Mouse (Mus musculus) small intestine, adult 2 months (tissue): Measurements from ENCODE around the gene Cdon. TPM values are rescaled to one million over a fixed set of nuclear protein-coding genes. Genes with fewer than 3 reads are reported as not detected.
"Not testable (repeated sequence)": the region's sequence is repeated elsewhere in the genome, so short reads cannot be mapped to it uniquely, and the experiment has no call there.

Source experiments
- H3K27ac ChIP-seq: fragments of 200-500 bp; 2 replicates; pipeline ENCODE4 v1.5.1; 2012; ENCODE audit warnings: low read depth, low read length, control low read depth, inconsistent platforms; ENCODE audit not compliant: insufficient read depth
- H3K27me3 ChIP-seq: fragments of 200-500 bp; 2 replicates; pipeline ENCODE4 v1.6.1; 2012; ENCODE audit warnings: mild to moderate bottlenecking, moderate library complexity, low read length, inconsistent platforms; ENCODE audit not compliant: control insufficient read depth, insufficient read depth
- H3K36me3 ChIP-seq: fragments of 200-500 bp; 2 replicates; pipeline ENCODE4 v1.6.1; 2012; ENCODE audit warnings: mild to moderate bottlenecking, low read length, control low read depth, inconsistent platforms; ENCODE audit not compliant: control insufficient read depth, insufficient read depth
- H3K4me1 ChIP-seq: fragments of 200-500 bp; 2 replicates; pipeline ENCODE4 v1.6.1; 2012; ENCODE audit warnings: low read length, inconsistent platforms, mixed read lengths; ENCODE audit not compliant: control insufficient read depth, insufficient read depth, insufficient read length
- H3K4me3 ChIP-seq: fragments of 200-500 bp; 2 replicates; pipeline ENCODE4 v1.5.1; 2012; ENCODE audit warnings: low read depth, mild to moderate bottlenecking, control low read depth, inconsistent platforms, low read length, moderate library complexity
- CTCF ChIP-seq: fragments of 200-500 bp; IDR thresholded peaks from 2 replicates; pipeline ENCODE4 v1.5.1; 2012; ENCODE audit warnings: low read depth, mild to moderate bottlenecking, control low read depth, inconsistent platforms, low read length, moderate library complexity, mixed read lengths; ENCODE audit not compliant: insufficient replicate concordance, insufficient read length; ENCODE audit errors: extremely low read depth
- POLR2A ChIP-seq: fragments of 200-500 bp; IDR thresholded peaks from 2 replicates; pipeline ENCODE4 v1.6.1; 2012; ENCODE audit warnings: low read depth, mild to moderate bottlenecking, control low read depth, inconsistent platforms, low read length, moderate library complexity
- WGBS: fragments of 180-500 bp; shearing (Covaris S2); methylation state at CpG from one replicate; pipeline ENCODE4 v1.1.7; 2018; 5-methylcytosine and 5-hydroxymethylcytosine counted together
- polyA plus RNA-seq: library from polyadenylated mRNA; depleted of rRNA; stranded (reverse); fragments of >200 nt; gene quantifications from 2 replicates; pipeline ENCODE4 v1.2.3, GENCODE M21; 2012

Cdon gene
- polyA plus RNA-seq, 1 experiment: 1.4 TPM

GRCm38 (mm10) chr9:35422405-35422941 is 1.5 kb downstream of the Cdon start:
- no peaks in the 10 kb centered on the region for H3K27me3 ChIP-seq
- H3K27ac ChIP-seq: no peak overlapping the region
- no peak overlapping the region for H3K4me3 ChIP-seq
- WGBS: 13% methylated on average over 4 of the region's 4 CpGs
- no peak for TF ChIP-seq CTCF
- no peak for TF ChIP-seq POLR2A
- no peaks in the 10 kb centered on the region for H3K4me1 ChIP-seq
- H3K36me3 ChIP-seq: no peaks in the 10 kb centered on the region

DNA sequence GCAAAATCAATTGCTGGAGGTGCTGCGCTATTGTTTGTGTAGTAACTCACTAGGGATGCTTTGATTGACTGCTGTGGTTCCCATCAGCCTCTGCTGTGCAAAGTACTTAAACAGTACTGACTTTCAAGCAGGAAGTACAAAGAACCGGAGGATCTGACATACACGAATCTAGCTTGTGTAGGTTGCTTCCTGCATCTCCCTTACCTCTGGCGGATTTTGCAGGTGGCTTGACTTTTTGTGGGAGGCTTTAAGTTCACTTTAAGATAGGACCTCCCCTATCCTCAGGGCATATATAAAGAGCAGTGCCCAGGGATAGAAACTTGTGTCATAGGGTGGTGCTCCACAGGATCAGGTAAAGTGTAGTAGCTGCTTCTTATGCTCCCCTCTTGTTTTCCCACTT is 2.3 kb downstream of the Cdon start:
- TF ChIP-seq CTCF (no peak), POLR2A (no peak)
- WGBS: 35% methylated on average over 4 of the region's 4 CpGs
- no peaks in the 10 kb centered on the region for H3K36me3 ChIP-seq

DNA sequence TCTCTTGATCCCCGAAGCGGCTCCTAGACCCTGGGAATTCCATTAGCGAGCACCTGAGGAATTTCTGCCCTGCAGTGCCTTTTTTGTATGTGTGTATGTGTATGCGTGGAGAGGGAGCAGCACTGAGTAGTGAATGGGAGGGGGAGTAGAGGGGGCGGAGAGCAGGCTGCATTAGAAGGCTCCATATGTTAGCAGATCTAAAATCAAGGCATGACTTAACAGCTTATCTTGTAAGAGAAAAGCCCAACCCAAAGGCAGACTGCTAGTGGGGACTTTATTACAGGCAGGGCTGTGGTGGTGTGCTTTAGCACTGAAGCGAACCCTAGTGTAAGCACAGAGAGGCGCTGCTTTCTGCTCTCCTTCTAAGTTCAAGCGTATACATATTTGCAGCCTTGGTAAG is 3.7 kb downstream of the Cdon start:
- H3K4me1 ChIP-seq: no peaks in the 10 kb centered on the region
- no peak overlapping the region for H3K4me3 ChIP-seq
- H3K36me3 ChIP-seq: no peaks in the 10 kb centered on the region
- no peaks in the 10 kb centered on the region for H3K27me3 ChIP-seq
- H3K27ac ChIP-seq: no peak overlapping the region
- 48% methylated on average over 8 of the region's 8 CpGs for WGBS
- TF ChIP-seq CTCF: no peak
- no peak for TF ChIP-seq POLR2A

More for the DNA sequence above, 2.3 kb downstream of the Cdon start:
- no peaks in the 10 kb centered on the region for H3K27me3 ChIP-seq
- no peaks in the 10 kb centered on the region for H3K4me1 ChIP-seq
- H3K4me3 ChIP-seq: no peak overlapping the region
- no peak overlapping the region for H3K27ac ChIP-seq

GRCm38 (mm10) chr9:35430476-35430875 is 9.5 kb downstream of the Cdon start:
- H3K27ac ChIP-seq: no peak overlapping the region
- TF ChIP-seq CTCF: no peak
- TF ChIP-seq POLR2A: no peak
- 87% methylated on average over 8 of the region's 8 CpGs for WGBS
- no peaks in the 10 kb centered on the region for H3K4me1 ChIP-seq
- H3K27me3 ChIP-seq: no peaks in the 10 kb centered on the region
- no peak overlapping the region for H3K4me3 ChIP-seq
- no peaks in the 10 kb centered on the region for H3K36me3 ChIP-seq

DNA sequence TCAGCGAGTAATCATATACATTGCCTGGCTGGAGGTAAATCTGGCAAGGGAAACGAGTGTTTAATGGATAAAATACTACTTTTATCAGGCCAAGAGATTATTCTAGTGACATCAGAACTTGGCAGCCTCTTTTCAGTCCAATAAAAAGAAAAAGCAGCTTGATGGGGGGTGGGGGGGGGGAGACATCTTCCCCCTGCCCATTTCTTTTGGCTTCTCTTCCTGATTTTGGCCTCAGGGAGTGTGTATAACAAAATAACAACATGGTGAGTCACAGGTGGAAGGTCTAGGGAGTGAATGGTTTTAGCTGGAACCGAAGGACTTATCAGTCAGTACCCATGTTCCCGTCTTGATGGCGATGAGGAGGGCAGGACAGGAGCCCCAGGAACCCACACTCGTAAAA is 10.5 kb downstream of the Cdon start:
- H3K27me3 ChIP-seq: no peaks in the 10 kb centered on the region
- no peaks in the 10 kb centered on the region for H3K4me1 ChIP-seq
- no peak for TF ChIP-seq POLR2A
- TF ChIP-seq CTCF: no peak
- 61% methylated on average over 6 of the region's 6 CpGs for WGBS
- no peak overlapping the region for H3K27ac ChIP-seq
- H3K4me3 ChIP-seq: no peak overlapping the region
- H3K36me3 ChIP-seq: no peaks in the 10 kb centered on the region

GRCm38 (mm10) chr9:35432717-35433297 is 11.9 kb downstream of the Cdon start:
- 78% methylated on average over 3 of the region's 3 CpGs for WGBS
- not testable (repeated sequence) for H3K27me3 ChIP-seq, H3K36me3 ChIP-seq, H3K4me1 ChIP-seq, H3K27ac ChIP-seq, H3K4me3 ChIP-seq

GRCm38 (mm10) chr9:35434340-35434739 is 13.4 kb downstream of the Cdon start:
- 95% methylated on average over 3 of the region's 3 CpGs for WGBS
- TF ChIP-seq CTCF: no peak
- Histone ChIP-seq H3K27ac (no peak overlapping the region), H3K4me1 (no peaks in the 10 kb centered on the region), H3K27me3 (no peaks in the 10 kb centered on the region), H3K36me3 (no peaks in the 10 kb centered on the region), H3K4me3 (no peak overlapping the region)

DNA sequence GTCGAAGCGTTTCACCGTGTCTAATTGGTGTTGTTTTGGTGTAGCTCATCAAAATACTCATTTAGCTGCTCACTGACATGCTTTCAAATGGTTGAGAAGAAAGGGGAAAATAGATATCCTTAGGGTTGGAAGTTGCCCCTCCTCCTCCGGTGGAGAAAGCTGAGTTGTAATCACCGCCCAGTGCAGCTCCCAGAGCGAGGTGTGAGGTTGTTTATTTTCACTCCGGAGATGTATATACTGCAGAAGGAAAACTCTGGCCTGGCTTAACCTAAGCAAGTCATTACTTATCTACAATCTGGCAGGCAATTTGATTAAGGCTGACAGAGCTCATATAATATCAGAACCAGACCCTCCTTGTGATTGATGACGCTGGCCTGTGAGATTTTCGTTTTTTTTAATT is 14.6 kb downstream of the Cdon start:
- Histone ChIP-seq H3K27me3 (no peaks in the 10 kb centered on the region), H3K27ac (no peak overlapping the region), H3K36me3 (no peaks in the 10 kb centered on the region), H3K4me3 (no peak overlapping the region), H3K4me1 (no peaks in the 10 kb centered on the region)
- WGBS: 65% methylated on average over 9 of the region's 9 CpGs
- TF ChIP-seq CTCF (no peak), POLR2A (no peak)
